Mouse (Mus musculus) myocyte (in vitro differentiated cells): Measurements from ENCODE around the gene Hmga2. TPM values are rescaled to one million over a fixed set of nuclear protein-coding genes. Genes with fewer than 3 reads are reported as not detected.

Experiments
- H3K27me3 ChIP-seq: one replicate; pipeline ENCODE4 v1.6.1; 2011; ENCODE audit not compliant: control insufficient read depth, insufficient read depth, insufficient read length
- H3K36me3 ChIP-seq: one replicate; pipeline ENCODE4 v1.6.1; 2011; ENCODE audit not compliant: control insufficient read depth, insufficient read depth
- H3K4me2 ChIP-seq: one replicate; pipeline ENCODE4 v1.6.1; 2011; ENCODE audit warnings: low read depth, control low read depth
- H3K4me3 ChIP-seq: one replicate; pipeline ENCODE4 v1.5.1; 2011; ENCODE audit warnings: mild to moderate bottlenecking, control low read depth, moderate library complexity
- H3K79me2 ChIP-seq: one replicate; pipeline ENCODE4 v1.6.1; 2011; ENCODE audit not compliant: control insufficient read depth, insufficient read depth
- H3ac ChIP-seq: one replicate; pipeline ENCODE4 v1.6.1; 2011; ENCODE audit not compliant: control insufficient read depth, insufficient read length
- CEBPB ChIP-seq: IDR thresholded peaks from 2 replicates; pipeline ENCODE4 v1.6.1; 2011; ENCODE audit warnings: mild to moderate bottlenecking, moderate library complexity; ENCODE audit not compliant: poor library complexity, insufficient read depth, severe bottlenecking
- E2F4 ChIP-seq: IDR thresholded peaks from one replicate; pipeline ENCODE4 v1.6.1; 2011; ENCODE audit warnings: mild to moderate bottlenecking, control low read depth, moderate library complexity; ENCODE audit not compliant: insufficient read depth
- MAX ChIP-seq: IDR thresholded peaks from one replicate; pipeline ENCODE4 v1.6.1; 2011; ENCODE audit warnings: low read depth, mild to moderate bottlenecking, control low read depth
- MYOD1 ChIP-seq, 3 experiments: IDR thresholded peaks; one replicate each; pipeline ENCODE4 v1.6.1; 2011; ENCODE audit warnings: control low read depth in 2 of 3, low read depth in 2 of 3, mild to moderate bottlenecking in 2 of 3, moderate library complexity in 1 of 3; ENCODE audit not compliant: insufficient read length in 2 of 3, control insufficient read depth in 1 of 3
- MYOG ChIP-seq, 3 experiments: IDR thresholded peaks; one replicate each; pipeline ENCODE4 v1.6.1; 2011; ENCODE audit warnings: control low read depth in 2 of 3, low read depth in 2 of 3, mild to moderate bottlenecking in 2 of 3; ENCODE audit not compliant: insufficient read length in 2 of 3, control insufficient read depth in 1 of 3, insufficient read depth in 1 of 3
- POLR2A ChIP-seq: IDR thresholded peaks from one replicate; pipeline ENCODE4 v1.6.1; 2011; ENCODE audit warnings: low read depth, mild to moderate bottlenecking, control low read depth, moderate library complexity; ENCODE audit not compliant: insufficient read length
- POLR2AphosphoS2 ChIP-seq: IDR thresholded peaks from one replicate; pipeline ENCODE4 v1.6.1; 2011; ENCODE audit warnings: low read depth, control low read depth; ENCODE audit not compliant: insufficient read length
- REST ChIP-seq: IDR thresholded peaks from one replicate; pipeline ENCODE4 v1.6.1; 2011; ENCODE audit warnings: mild to moderate bottlenecking, control low read depth, moderate library complexity; ENCODE audit not compliant: insufficient read depth, insufficient read length
- SRF ChIP-seq: IDR thresholded peaks from one replicate; pipeline ENCODE4 v1.6.1; 2011; ENCODE audit warnings: low read depth; ENCODE audit not compliant: control insufficient read depth, insufficient read length
- TCF12 ChIP-seq: IDR thresholded peaks from one replicate; pipeline ENCODE4 v1.6.1; 2011; ENCODE audit warnings: mild to moderate bottlenecking, control low read depth; ENCODE audit not compliant: poor library complexity, insufficient read depth, severe bottlenecking
- TCF3 ChIP-seq: IDR thresholded peaks from one replicate; pipeline ENCODE4 v1.6.1; 2011; ENCODE audit warnings: low read depth, control low read depth; ENCODE audit not compliant: insufficient read length
- USF1 ChIP-seq: IDR thresholded peaks from one replicate; pipeline ENCODE4 v1.6.1; 2011; ENCODE audit warnings: low read depth, mild to moderate bottlenecking, control low read depth, moderate library complexity
- polyA plus RNA-seq: library from polyadenylated mRNA; unstranded; fragments of >200 nt; fragmentation: generic; extraction: Trizol; gene quantifications from one replicate; pipeline ENCODE4 v1.2.1, GENCODE M21; 2012; ENCODE audit warnings: missing spikeins

Gene Hmga2
- polyA plus RNA-seq, 1 experiment = 4.3 TPM

GRCm38 (mm10) chr10:120472606-120473005 lies 3.7 kb downstream of the Hmga2 start:
- Histone ChIP-seq H3K79me2 (peaks cover 60% of the 10 kb centered on the region), H3K36me3 (no peaks in the 10 kb centered on the region), H3ac (no peak overlapping the region), H3K4me3 (peak overlapping the region; percentile 82), H3K27me3 (no peaks in the 10 kb centered on the region), H3K4me2 (peak overlapping the region; percentile 98)
- no peak for TF ChIP-seq POLR2A
- TF ChIP-seq POLR2AphosphoS2 = no peak
- no peak for TF ChIP-seq USF1
- no peak for TF ChIP-seq TCF12
- no peak for TF ChIP-seq CEBPB
- no peak for TF ChIP-seq TCF3
- TF ChIP-seq E2F4 = no peak
- TF ChIP-seq MYOG (IDR thresholded peaks at IDR 0.05; ENCODE audit: control insufficient read depth in 1 of 3, insufficient read depth in 1 of 3, insufficient read length in 2 of 3, low read depth in 2 of 3) = no peak
- TF ChIP-seq MYOD1 (IDR thresholded peaks at IDR 0.05; ENCODE audit: control insufficient read depth in 1 of 3, insufficient read length in 2 of 3, low read depth in 2 of 3) = no peak
- TF ChIP-seq SRF = no peak
- TF ChIP-seq MAX = no peak
- TF ChIP-seq REST = no peak

DNA sequence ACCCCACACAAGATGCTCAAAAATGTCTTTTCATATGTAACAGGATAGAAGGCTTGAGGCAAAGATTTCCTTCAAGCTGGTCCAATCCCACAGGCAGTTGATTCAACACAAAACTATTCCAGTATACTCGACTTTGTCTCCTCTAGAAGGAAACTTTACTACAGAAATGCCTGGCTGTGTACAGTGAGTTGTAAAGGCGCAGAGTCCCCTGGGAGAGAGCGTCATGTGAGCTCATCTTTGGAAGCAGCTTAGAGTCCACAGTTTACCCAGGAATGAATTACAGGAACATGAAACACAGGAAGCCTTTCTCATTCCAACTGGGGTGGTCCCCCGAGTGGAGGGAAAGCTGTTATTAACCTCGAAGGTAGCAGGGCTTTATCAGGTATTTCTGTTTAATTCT lies 11.1 kb downstream of the Hmga2 start:
- Histone ChIP-seq H3K27me3 (no peaks in the 10 kb centered on the region), H3K79me2 (peaks cover 20% of the 10 kb centered on the region), H3ac (no peak overlapping the region), H3K36me3 (peaks cover 5% of the 10 kb centered on the region), H3K4me3 (no peak overlapping the region), H3K4me2 (no peak overlapping the region)
- TF ChIP-seq TCF3 (no peak), E2F4 (no peak), CEBPB (no peak), MAX (no peak), USF1 (no peak), MYOD1 (IDR thresholded peaks at IDR 0.05; ENCODE audit: control insufficient read depth in 1 of 3, insufficient read length in 2 of 3, low read depth in 2 of 3) (no peak), POLR2AphosphoS2 (no peak), MYOG (IDR thresholded peaks at IDR 0.05; ENCODE audit: control insufficient read depth in 1 of 3, insufficient read depth in 1 of 3, insufficient read length in 2 of 3, low read depth in 2 of 3) (no peak), REST (no peak)

DNA sequence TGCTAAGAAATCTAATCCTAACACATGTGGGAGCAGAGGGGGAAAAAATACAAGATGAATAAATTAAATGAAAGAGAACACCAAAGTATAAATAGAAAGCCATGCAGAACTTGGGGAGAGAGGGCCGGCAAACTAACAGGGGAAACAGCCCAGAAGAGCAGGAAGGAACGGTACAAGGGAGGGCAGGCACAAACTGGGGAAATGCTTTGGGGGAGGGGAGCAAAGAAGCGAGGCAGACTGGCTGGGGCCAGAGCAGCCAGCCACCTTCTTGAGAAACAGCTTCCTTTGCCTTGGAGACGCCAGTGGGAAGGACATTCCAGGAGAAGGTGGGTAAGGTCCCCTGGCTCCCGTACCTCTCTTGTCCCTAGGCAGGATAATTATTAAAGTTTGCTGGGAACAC lies 14.5 kb downstream of the Hmga2 start:
- peaks cover 4% of the 10 kb centered on the region for H3K79me2 ChIP-seq
- H3K4me3 ChIP-seq = no peak overlapping the region
- peaks cover 11% of the 10 kb centered on the region for H3K36me3 ChIP-seq
- H3K27me3 ChIP-seq = no peaks in the 10 kb centered on the region
- no peak overlapping the region for H3ac ChIP-seq
- TF ChIP-seq REST (no peak), POLR2AphosphoS2 (no peak), USF1 (no peak), TCF12 (no peak)
- H3K4me2 ChIP-seq = no peak overlapping the region

GRCm38 (mm10) chr10:120461301-120461700 lies 15.0 kb downstream of the Hmga2 start:
- H3K27me3 ChIP-seq = no peaks in the 10 kb centered on the region
- H3K4me3 ChIP-seq = no peak overlapping the region
- H3ac ChIP-seq = no peak overlapping the region
- no peaks in the 10 kb centered on the region for H3K79me2 ChIP-seq
- TF ChIP-seq POLR2A = no peak
- no peak for TF ChIP-seq MAX
- no peak for TF ChIP-seq POLR2AphosphoS2
- TF ChIP-seq USF1 = no peak
- TF ChIP-seq MYOD1 (IDR thresholded peaks at IDR 0.05; ENCODE audit: control insufficient read depth in 1 of 3, insufficient read length in 2 of 3, low read depth in 2 of 3) = no peak
- TF ChIP-seq SRF = no peak
- no peak for TF ChIP-seq TCF12
- no peak for TF ChIP-seq MYOG (IDR thresholded peaks at IDR 0.05; ENCODE audit: control insufficient read depth in 1 of 3, insufficient read depth in 1 of 3, insufficient read length in 2 of 3, low read depth in 2 of 3)
- TF ChIP-seq TCF3 = no peak
- no peak for TF ChIP-seq REST
- TF ChIP-seq CEBPB = no peak
- no peak for TF ChIP-seq E2F4
- no peak overlapping the region for H3K4me2 ChIP-seq
- peaks cover 15% of the 10 kb centered on the region for H3K36me3 ChIP-seq

DNA sequence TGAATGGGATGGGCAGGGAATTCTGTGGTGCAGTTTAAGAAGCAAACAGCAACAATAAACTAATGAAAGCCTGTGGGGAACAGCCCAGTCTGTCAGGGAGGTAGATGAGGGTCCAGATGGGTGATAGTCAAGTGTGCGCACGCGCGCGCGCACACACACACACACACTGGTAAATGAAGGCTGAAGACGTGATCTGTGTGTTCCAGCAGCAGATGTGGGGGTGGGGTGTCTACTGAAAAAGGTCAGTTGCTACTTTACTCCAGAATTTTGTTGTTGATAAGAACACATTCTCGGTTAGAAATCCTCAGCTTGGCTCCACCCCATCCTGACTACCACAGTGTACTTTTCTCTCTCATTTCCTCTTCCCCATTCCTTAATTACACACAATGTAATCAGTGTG lies 17.4 kb downstream of the Hmga2 start:
- peaks cover 19% of the 10 kb centered on the region for H3K36me3 ChIP-seq
- no peak overlapping the region for H3K4me2 ChIP-seq
- H3K4me3 ChIP-seq = no peak overlapping the region
- no peak overlapping the region for H3ac ChIP-seq
- TF ChIP-seq MYOG (IDR thresholded peaks at IDR 0.05; ENCODE audit: control insufficient read depth in 1 of 3, insufficient read depth in 1 of 3, insufficient read length in 2 of 3, low read depth in 2 of 3) (no peak), TCF3 (no peak)
- H3K27me3 ChIP-seq = no peaks in the 10 kb centered on the region
- H3K79me2 ChIP-seq = no peaks in the 10 kb centered on the region
